Mouse (Mus musculus) mouse trophoblast stem cell (cell line): ENCODE data around the gene Tbc1d17.

Experiments used
- in situ Hi-C, 2 experiments: fragments of 300-500 bp; cut with MseI, MboI; formaldehyde crosslinking; loops; 2 replicates in 1 of 2; 3 replicates in 1 of 2; pipeline ENCODE4 v1.15.1; 2025

Gene Tbc1d17

GRCm38 (mm10) chr7:44789531-44789930 lies 59.3 kb downstream of the Tbc1d17 start:
- in situ Hi-C loops = no loop called here
